Comparison of ENCODE assay signal across 27 mouse cellular contexts in the genomic region with DNA sequence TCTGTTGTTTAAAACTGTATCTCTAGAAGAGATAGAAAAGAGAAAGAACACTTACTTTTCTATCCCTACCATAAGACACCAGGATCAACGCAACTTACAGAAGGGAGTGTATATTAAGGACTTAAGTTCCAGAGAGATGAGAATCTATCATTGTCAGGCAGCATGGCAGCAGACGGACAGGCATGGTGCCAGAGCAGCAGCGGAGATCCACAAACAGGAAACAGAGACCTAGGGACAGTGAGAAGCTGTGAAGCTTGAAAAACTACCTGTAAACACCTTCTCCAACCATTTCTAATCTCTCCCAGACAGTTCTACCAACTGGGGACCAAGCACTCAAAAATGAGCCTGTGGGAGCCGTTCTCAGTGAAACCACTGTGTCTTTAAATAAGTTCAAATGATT. TPM values are rescaled to one million over a fixed set of nuclear protein-coding genes. Genes with fewer than 3 reads are reported as not detected.
DNase-seq lines count a peak whose midpoint lies in the region; ATAC-seq and TF ChIP-seq lines count a peak whose summit lies in the region.
"Had no signal": no experiment of that assay in that cellular context is flagged by ENCODE, and none has a peak within 500 bp of the region (broad histone marks: within the 10 kb centered on the region; RNA-seq: fewer than 3 reads in every experiment).

No protein-coding gene starts in this region.

- H3K4me1 ChIP-seq in liver, embryonic 11.5 days (replicated peaks; ENCODE audit: control insufficient read depth, insufficient read depth, low read length), result peaks cover 28% of the 10 kb centered on the region
- H3K4me1 ChIP-seq in liver, embryonic 12.5 days, result peaks cover 38% of the 10 kb centered on the region
- no peaks in the 10 kb centered on the region; the same call in 1 of the 2 replicates for H3K4me1 ChIP-seq in midbrain, embryonic 15.5 days
- no peaks in the 10 kb centered on the region; the same call in 1 of the 2 replicates for H3K4me1 ChIP-seq in hindbrain, postnatal 0 days (ENCODE audit: insufficient read depth, low read length)
- H3K4me1 ChIP-seq: intestine, embryonic 15.5 days; limb, embryonic 12.5 days; midbrain, embryonic 12.5 days had no signal

- H3K4me2 ChIP-seq in liver, embryonic 11.5 days, result no peak overlapping the region
- no peak overlapping the region for H3K4me2 ChIP-seq in liver, embryonic 12.5 days
- H3K4me2 ChIP-seq in midbrain, embryonic 15.5 days, result no peak overlapping the region
- no peak overlapping the region for H3K4me2 ChIP-seq in hindbrain, postnatal 0 days (ENCODE audit: low read depth, low read length)
- H3K4me2 ChIP-seq: intestine, embryonic 15.5 days; limb, embryonic 12.5 days; midbrain, embryonic 12.5 days; neural tube, embryonic 13.5 days had no signal

- no peak overlapping the region for H3K9ac ChIP-seq in liver, embryonic 11.5 days (ENCODE audit: low read depth, low read length)
- H3K9ac ChIP-seq in liver, embryonic 12.5 days, result no peak overlapping the region
- no peak overlapping the region for H3K9ac ChIP-seq in midbrain, embryonic 15.5 days
- no peak overlapping the region for H3K9ac ChIP-seq in hindbrain, postnatal 0 days (replicated peaks; ENCODE audit: low read length)
- H3K9ac ChIP-seq: intestine, embryonic 15.5 days; limb, embryonic 12.5 days; liver, postnatal 0 days; midbrain, embryonic 12.5 days; neural tube, embryonic 13.5 days had no signal

- no peaks in the 10 kb centered on the region for H3K27me3 ChIP-seq in liver, embryonic 11.5 days (replicated peaks; ENCODE audit: control insufficient read depth, insufficient read depth, low read length)
- no peaks in the 10 kb centered on the region for H3K27me3 ChIP-seq in liver, embryonic 12.5 days (replicated peaks)
- no peaks in the 10 kb centered on the region for H3K27me3 ChIP-seq in midbrain, embryonic 15.5 days (replicated peaks)
- no peaks in the 10 kb centered on the region for H3K27me3 ChIP-seq in hindbrain, postnatal 0 days (ENCODE audit: insufficient read depth, low read length)
- H3K27me3 ChIP-seq: intestine, embryonic 15.5 days; limb, embryonic 12.5 days; megakaryocyte, embryonic 14.5 days; midbrain, embryonic 12.5 days; neural tube, embryonic 13.5 days had no signal

- no peaks in the 10 kb centered on the region for H3K9me3 ChIP-seq in liver, embryonic 11.5 days (ENCODE audit: control insufficient read depth, low read length)
- H3K9me3 ChIP-seq in liver, embryonic 12.5 days (replicated peaks), result 0 out of 2 replicates have a peak, but pooled peaks cover 5% of the 10 kb centered on the region
- no peaks in the 10 kb centered on the region for H3K9me3 ChIP-seq in midbrain, embryonic 15.5 days
- no peaks in the 10 kb centered on the region for H3K9me3 ChIP-seq in hindbrain, postnatal 0 days (ENCODE audit: low read length)
- H3K9me3 ChIP-seq: intestine, embryonic 15.5 days; limb, embryonic 12.5 days; midbrain, embryonic 12.5 days; neural tube, embryonic 13.5 days had no signal

- H3K4me3 ChIP-seq in liver, embryonic 11.5 days (ENCODE audit: low read depth, low read length), result no peak overlapping the region
- no peak overlapping the region for H3K4me3 ChIP-seq in liver, embryonic 12.5 days
- H3K4me3 ChIP-seq in midbrain, embryonic 15.5 days, result no peak overlapping the region
- no peak overlapping the region for H3K4me3 ChIP-seq in hindbrain, postnatal 0 days (ENCODE audit: low read length)
- H3K4me3 ChIP-seq: erythroblast, embryonic 14.5 days; intestine, embryonic 15.5 days; limb, embryonic 12.5 days; megakaryocyte, embryonic 14.5 days; midbrain, embryonic 12.5 days; neural tube, embryonic 13.5 days had no signal

- H3K36me3 ChIP-seq in liver, embryonic 11.5 days (ENCODE audit: control insufficient read depth, insufficient read depth, low read length), result peaks cover 13% of the 10 kb centered on the region; the same call in 1 of the 2 replicates
- peaks cover 46% of the 10 kb centered on the region for H3K36me3 ChIP-seq in liver, embryonic 12.5 days
- H3K36me3 ChIP-seq in midbrain, embryonic 15.5 days (replicated peaks), result peaks cover 20% of the 10 kb centered on the region
- H3K36me3 ChIP-seq in hindbrain, postnatal 0 days (ENCODE audit: insufficient read depth, low read length), result peaks cover 19% of the 10 kb centered on the region

- ATAC-seq in liver, embryonic 11.5 days (replicated peaks; ENCODE audit: low FRiP score), result no peak
- no peak for ATAC-seq in liver, embryonic 12.5 days
- no peak for ATAC-seq in midbrain, embryonic 15.5 days (replicated peaks)
- no peak for ATAC-seq in hindbrain, postnatal 0 days
- ATAC-seq: forebrain, embryonic 16.5 days; hindbrain, embryonic 16.5 days; intestine, embryonic 15.5 days; liver, postnatal 0 days had no signal

- no peak for DNase-seq in liver, embryonic 11.5 days (ENCODE audit: low spot score)
- DNase-seq in cerebellum, adult 8-10 months, result peak; percentile 62
- peak; percentile 65 to 82 for DNase-seq in cerebellum, postnatal 25 days
- no peak for DNase-seq in Muller cell, postnatal 12 days (ENCODE audit: inconsistent ontology term)
- no peak for DNase-seq in hindbrain, postnatal 0 days (ENCODE audit: low spot score)
- DNase-seq: adrenal gland, adult 8-10 months; B cell, adult 2 months; gastrocnemius, postnatal 10 days; heart, postnatal 14 days; kidney, adult 9 months; kidney, postnatal 10 days; liver, postnatal 0 days; lung, postnatal 36 days; right cerebral cortex, postnatal 4 days; thymus, adult 18-20 months; thymus, postnatal 25 days had no signal

- 87% methylated on average over 4 of the region's 4 CpGs for WGBS in liver, embryonic 11.5 days
- WGBS in liver, embryonic 12.5 days (ENCODE audit: insufficient replicate concordance), result 83% methylated on average over 4 of the region's 4 CpGs
- WGBS in midbrain, embryonic 15.5 days, result 93% methylated on average over 4 of the region's 4 CpGs
- 79% methylated on average over 4 of the region's 4 CpGs for WGBS in hindbrain, postnatal 0 days

- H3K27ac ChIP-seq in liver, embryonic 11.5 days (ENCODE audit: low read depth, low read length), result peak overlapping the region; percentile 7; the same call in 1 of the 2 replicates
- no peak overlapping the region for H3K27ac ChIP-seq in liver, embryonic 12.5 days
- no peak overlapping the region for H3K27ac ChIP-seq in midbrain, embryonic 15.5 days
- H3K27ac ChIP-seq in hindbrain, postnatal 0 days, result no peak overlapping the region
- H3K27ac ChIP-seq: intestine, embryonic 15.5 days; limb, embryonic 12.5 days; midbrain, embryonic 12.5 days; neural tube, embryonic 13.5 days; stomach, postnatal 0 days had no signal

- no peak for TF ChIP-seq CTCF in hindbrain, postnatal 0 days (IDR thresholded peaks at IDR 0.05; ENCODE audit: low read depth)

RNA-seq across cellular contexts. Expression of gene Crebrf, which starts 11.8 kb away (rescaled TPM):
- polyA plus RNA-seq in liver, embryonic 11.5 days (2014; fragmentation: Nextera tagmentation; extraction: Ambion mirVana), result 1.8 and 2.4 TPM in 2 replicates
- polyA plus RNA-seq in liver, embryonic 12.5 days (2016; fragmentation: Nextera tagmentation; extraction: Ambion mirVana), result 1.7 and 2.1 TPM in 2 replicates
- polyA plus RNA-seq in midbrain, embryonic 15.5 days (2015; fragmentation: Nextera tagmentation; extraction: Ambion mirVana), result 11.8 and 14.8 TPM in 2 replicates
- 17.7 and 23.5 TPM in 2 replicates for total RNA-seq in hindbrain, postnatal 0 days (2014; rRNA removed)
- 11.7 and 13.4 TPM in 2 replicates for polyA plus RNA-seq in hindbrain, postnatal 0 days (2015; fragmentation: Nextera tagmentation; extraction: Ambion mirVana)

RNA-seq across cellular contexts. Expression of gene Atp6v0e, which starts 40.6 kb away (rescaled TPM):
- 244 and 245 TPM in 2 replicates for polyA plus RNA-seq in liver, embryonic 11.5 days (2014; fragmentation: Nextera tagmentation; extraction: Ambion mirVana)
- polyA plus RNA-seq in liver, embryonic 12.5 days (2016; fragmentation: Nextera tagmentation; extraction: Ambion mirVana), result 177 and 179 TPM in 2 replicates
- 82.7 and 89.4 TPM in 2 replicates for polyA plus RNA-seq in midbrain, embryonic 15.5 days (2015; fragmentation: Nextera tagmentation; extraction: Ambion mirVana)
- total RNA-seq in hindbrain, postnatal 0 days (2014; rRNA removed), result 98.2 and 124 TPM in 2 replicates
- polyA plus RNA-seq in hindbrain, postnatal 0 days (2015; fragmentation: Nextera tagmentation; extraction: Ambion mirVana), result 121 and 133 TPM in 2 replicates

Comparison
In these comparisons a context has a peak if more than half of its experiments do, and no peak if none do; other contexts are left out.
1. DNase-seq: peak in cerebellum, adult 8-10 months (single experiment) and cerebellum, postnatal 25 days (2 of 2); none in liver, embryonic 11.5 days (single experiment), Muller cell, postnatal 12 days (single experiment) and hindbrain, postnatal 0 days (single experiment).